Mouse (Mus musculus) layer of hippocampus, postnatal 36 days (tissue): ENCODE measurements at regions not wholly inside any gene's neighbourhood (a gene's known extent, or its start where the extent isn't known, plus 50 kb on each side); places are given as distances from the start of the nearest gene placed in this dataset.

ENCODE experiments used
- DNase-seq, 2 experiments: peaks; one replicate each; pipeline ENCODE4 v3.0.0; 2022

GRCm38 (mm10) chr12:13668485-13669022, 399.6 kb downstream of the Nbas start:
- no peak for DNase-seq

DNA sequence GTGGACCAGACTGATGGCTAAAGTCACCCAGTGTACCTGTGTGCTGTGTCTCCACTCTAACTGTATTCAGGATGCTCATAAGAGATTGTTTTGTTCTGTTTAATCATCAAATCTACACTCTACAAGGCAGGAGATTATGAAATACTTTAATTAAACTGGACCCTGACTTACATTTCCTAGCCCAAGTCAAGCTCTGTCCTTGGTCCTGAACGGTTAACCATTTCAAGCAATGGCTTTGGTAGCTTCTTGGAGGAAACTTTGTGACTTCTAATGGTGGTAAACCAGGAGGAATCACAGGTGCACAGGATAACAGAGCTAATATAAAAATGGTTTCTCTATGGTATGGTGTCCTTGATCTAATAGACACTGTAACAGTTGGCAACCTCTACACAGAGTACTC, 370.4 kb downstream of the Nbas start:
- DNase-seq: no peak
